Mouse (Mus musculus): ENCODE results near the gene Ncan. TPM values are rescaled to one million over a fixed set of nuclear protein-coding genes. Genes with fewer than 3 reads are reported as not detected.

Gene Ncan
- polyA plus RNA-seq, 1 experiment from 2014 or later, result 0.03 TPM

DNA sequence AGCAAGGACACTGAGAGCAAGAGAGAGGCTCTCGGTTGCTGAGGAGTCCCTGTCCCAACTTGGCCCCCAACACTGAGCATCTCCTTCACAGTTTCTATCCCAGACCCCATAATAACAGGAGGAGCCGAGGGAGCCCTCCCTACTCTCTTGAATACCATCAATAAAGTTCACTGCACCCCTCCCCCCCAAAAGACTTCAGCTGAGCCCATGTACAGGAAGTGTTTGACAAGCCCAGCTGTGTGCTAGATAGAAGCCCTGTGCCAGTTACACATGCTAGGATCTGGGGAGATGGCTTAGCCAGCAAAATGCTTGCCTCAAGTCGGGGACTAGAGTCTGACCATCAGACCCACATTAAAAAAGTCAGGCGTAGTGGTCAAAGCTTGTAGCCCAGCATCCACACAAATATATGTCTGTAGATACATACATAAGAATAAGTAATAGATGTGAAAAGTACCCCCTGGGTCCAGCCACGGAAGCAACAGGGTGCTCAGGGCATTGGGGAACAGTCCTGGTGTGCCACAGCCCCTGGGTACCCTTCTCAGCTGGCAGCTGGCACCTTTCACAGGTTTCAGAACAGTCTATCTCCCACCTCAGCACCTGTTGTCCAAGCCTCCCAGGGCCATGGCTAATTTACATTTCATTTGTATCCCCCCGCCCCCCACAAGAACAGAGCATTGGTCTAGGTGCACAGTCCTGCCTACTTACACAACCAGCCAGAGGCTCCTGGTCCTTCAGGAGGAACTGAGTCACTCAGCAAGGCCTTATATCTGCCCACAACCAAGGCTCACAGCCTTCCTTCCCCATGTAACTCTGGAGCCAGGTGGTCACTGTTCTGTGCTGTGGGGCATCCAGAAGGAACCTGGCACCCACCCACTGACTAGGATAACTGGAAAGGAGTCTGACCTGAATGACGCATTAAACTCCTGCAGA is 27.3 kb upstream of the Ncan start:
- Histone ChIP-seq H3K4me1 (replicated peaks) (peaks cover 18% of the 10 kb centered on the region), H3K27ac (replicated peaks) (no peak overlapping the region), H3K4me3 (replicated peaks) (no peak overlapping the region), H3K36me3 (replicated peaks) (peaks cover 35% of the 10 kb centered on the region), H3K9me3 (replicated peaks) (no peaks in the 10 kb centered on the region), H3K4me2 (no peak overlapping the region), H3K27me3 (peaks cover 8% of the 10 kb centered on the region), H3K9ac (no peak overlapping the region)
- ATAC-seq (ENCODE audit: insufficient read depth), result no peak
- 53% methylated on average over 7 of the region's 7 CpGs for WGBS (ENCODE audit: insufficient replicate concordance)

DNA sequence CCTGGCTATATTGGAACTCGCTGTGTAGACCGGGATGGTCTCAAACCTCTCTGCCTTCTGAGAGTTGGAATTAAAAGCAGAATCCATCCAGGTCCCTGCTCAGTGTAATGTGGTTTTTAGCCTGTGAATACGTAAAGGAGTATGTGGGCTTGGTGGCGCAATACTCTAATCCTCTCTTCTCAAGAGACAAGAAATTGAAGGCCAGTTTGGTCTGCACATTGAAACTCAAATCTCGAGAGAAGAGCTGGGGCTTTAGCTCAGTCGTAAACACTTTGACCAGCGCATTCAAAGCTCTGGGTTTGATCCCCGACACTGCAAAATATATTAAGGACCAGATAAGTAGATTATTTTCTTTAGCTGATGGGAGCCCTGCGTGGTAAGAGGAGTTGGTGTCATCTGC is 19.3 kb upstream of the Ncan start:
- H3K4me2 ChIP-seq, result peak overlapping the region; percentile 80
- peaks cover 47% of the 10 kb centered on the region for H3K36me3 ChIP-seq (replicated peaks)
- no peaks in the 10 kb centered on the region for H3K9me3 ChIP-seq (replicated peaks)
- peak overlapping the region; percentile 77 for H3K4me3 ChIP-seq (replicated peaks)
- no peak for ATAC-seq (ENCODE audit: insufficient read depth)
- peaks cover 25% of the 10 kb centered on the region for H3K4me1 ChIP-seq (replicated peaks)
- WGBS (ENCODE audit: insufficient replicate concordance), result 6% methylated on average over 9 of the region's 9 CpGs
- peak overlapping the region; percentile 73 for H3K9ac ChIP-seq
- peak overlapping the region; percentile 93 for H3K27ac ChIP-seq (replicated peaks)
- H3K27me3 ChIP-seq, result no peaks in the 10 kb centered on the region

DNA sequence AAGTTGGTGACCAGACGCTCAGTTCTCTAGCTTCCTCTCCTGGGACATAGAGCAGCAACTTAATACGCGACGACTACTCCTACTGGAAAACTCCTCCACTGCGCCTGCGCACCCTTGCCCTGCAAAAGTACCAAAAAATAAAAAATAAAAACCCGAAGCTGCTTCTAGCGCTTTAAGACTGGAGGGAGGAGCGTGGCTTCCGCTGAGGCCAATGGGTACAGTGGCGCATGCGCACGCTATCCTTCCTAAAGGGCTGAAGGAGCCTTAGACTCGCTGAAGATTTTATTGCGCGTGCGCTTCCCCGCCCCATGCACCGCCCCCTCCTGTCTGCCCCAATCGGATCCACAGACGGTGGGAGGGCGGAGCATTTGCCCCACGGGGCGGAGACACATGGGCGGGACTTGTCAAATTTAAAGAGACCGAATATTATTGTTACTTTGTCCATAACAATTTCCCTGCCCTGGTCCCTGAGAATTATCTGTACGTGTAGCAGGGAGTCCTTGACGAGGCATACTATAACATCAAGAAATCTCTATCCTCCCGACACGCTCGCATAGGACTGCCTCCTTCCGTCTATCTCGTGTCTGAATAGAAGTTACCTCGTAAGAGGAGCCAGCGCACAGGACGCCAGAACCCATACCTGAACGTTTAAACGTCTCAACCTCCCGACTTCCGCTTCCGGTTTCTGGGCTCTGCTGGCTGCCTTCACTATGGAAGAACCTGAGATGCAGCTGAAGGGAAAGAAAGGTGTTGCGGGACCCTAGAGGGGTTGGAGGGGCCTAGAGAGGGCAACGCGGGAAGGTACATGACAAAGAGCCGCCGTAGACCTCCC is 18.6 kb upstream of the Ncan start, which contains the start of the genes Rfxank, Borcs8 and Mef2b:
Gene Rfxank, minus strand, starts transcription at position 129 of the 832 bp plus-strand sequence.
Gene Borcs8, plus strand, starts transcription at position 474 of the 832 bp plus-strand sequence.
Gene Mef2b, plus strand, starts transcription at position 686 of the 832 bp plus-strand sequence.
- Histone ChIP-seq H3K9me3 (replicated peaks) (no peaks in the 10 kb centered on the region), H3K4me1 (replicated peaks) (peaks cover 26% of the 10 kb centered on the region), H3K27me3 (no peaks in the 10 kb centered on the region), H3K4me3 (replicated peaks) (peak within 1 kb of the TSS; percentile 77), H3K4me2 (peak within 1 kb of the TSS; percentile 80), H3K27ac (replicated peaks) (peak within 1 kb of the TSS; percentile 93), H3K9ac (peak within 1 kb of the TSS; percentile 73), H3K36me3 (replicated peaks) (peaks cover 47% of the 10 kb centered on the region)
- ATAC-seq (ENCODE audit: insufficient read depth), result peak; percentile 95
- under 1% methylated on average over 46 of the region's 46 CpGs for WGBS (ENCODE audit: insufficient replicate concordance)

DNA sequence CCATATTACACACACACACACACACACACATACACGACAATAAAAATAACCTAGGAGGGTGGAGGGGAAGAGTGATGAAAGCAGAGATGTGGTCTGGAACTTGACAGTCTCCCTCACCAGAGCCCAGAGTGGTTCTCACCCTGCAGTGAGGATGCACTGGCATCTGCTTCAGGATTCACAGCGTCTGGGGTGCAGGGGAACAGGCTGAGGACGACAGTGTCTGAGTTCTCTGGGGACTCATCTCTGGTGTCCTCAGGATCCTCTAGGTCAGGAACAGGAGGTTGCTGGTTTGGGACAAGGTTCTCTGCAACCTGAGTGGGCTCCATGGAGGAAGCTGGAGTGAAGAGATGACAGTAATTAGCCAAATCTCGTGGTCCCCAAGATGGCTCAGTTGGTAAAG is 17.2 kb upstream of the Ncan start:
- no peak overlapping the region for H3K27ac ChIP-seq (replicated peaks)
- peaks cover 51% of the 10 kb centered on the region for H3K36me3 ChIP-seq (replicated peaks)
- no peaks in the 10 kb centered on the region for H3K27me3 ChIP-seq
- peak overlapping the region; percentile 80 for H3K4me2 ChIP-seq
- 71% methylated on average over 4 of the region's 4 CpGs for WGBS (ENCODE audit: insufficient replicate concordance)
- H3K9me3 ChIP-seq (replicated peaks), result no peaks in the 10 kb centered on the region
- H3K9ac ChIP-seq, result peak overlapping the region; percentile 67; the same call in 1 of the 2 replicates
- H3K4me3 ChIP-seq (replicated peaks), result peak overlapping the region; percentile 77
- H3K4me1 ChIP-seq (replicated peaks), result peaks cover 38% of the 10 kb centered on the region
- ATAC-seq (ENCODE audit: insufficient read depth), result no peak

DNA sequence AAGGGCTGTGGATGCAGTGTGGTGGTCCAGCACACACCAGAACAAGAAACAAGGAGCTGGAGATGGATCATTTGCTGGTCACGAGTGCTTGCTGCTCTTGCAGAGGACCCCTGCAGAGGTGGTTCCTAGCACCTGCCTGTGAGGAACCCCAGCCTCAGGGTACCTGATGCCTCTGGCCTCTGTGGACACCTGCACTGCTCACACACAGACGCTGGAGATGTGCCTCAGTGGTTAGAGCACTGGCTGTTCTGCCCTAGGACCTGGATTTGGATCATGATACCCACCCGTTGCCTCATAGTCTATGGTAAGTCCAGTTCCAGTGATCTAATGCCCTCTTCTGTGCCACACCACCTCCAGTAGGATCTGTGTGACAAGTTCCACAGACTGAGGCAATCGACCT is 15.9 kb upstream of the Ncan start:
- Histone ChIP-seq H3K27ac (replicated peaks) (no peak overlapping the region), H3K9ac (no peak overlapping the region), H3K27me3 (no peaks in the 10 kb centered on the region), H3K4me2 (no peak overlapping the region), H3K9me3 (replicated peaks) (no peaks in the 10 kb centered on the region), H3K36me3 (replicated peaks) (peaks cover 45% of the 10 kb centered on the region), H3K4me1 (replicated peaks) (peaks cover 50% of the 10 kb centered on the region), H3K4me3 (replicated peaks) (no peak overlapping the region)
- ATAC-seq (ENCODE audit: insufficient read depth), result no peak
- 73% methylated on average over 4 of the region's 4 CpGs for WGBS (ENCODE audit: insufficient replicate concordance)

DNA sequence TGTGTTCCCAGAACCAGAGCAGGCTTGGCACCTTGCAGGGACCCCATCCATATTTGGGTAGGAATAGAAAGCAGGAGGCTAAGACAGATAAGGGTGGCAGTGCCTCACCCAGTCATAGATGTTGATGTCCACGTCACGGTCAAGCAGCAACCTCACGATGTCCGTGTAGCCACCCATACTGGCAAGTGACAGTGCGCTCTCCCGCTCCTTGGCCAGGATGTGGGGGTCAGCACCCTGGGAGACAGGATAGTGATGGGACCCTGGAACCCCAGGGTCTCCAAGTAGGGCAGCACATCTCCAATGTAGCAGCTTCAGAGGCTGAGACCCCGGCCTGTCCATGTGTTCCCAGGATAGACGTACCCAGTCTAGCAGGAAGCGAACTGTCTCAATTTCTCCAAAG is 14.3 kb upstream of the Ncan start:
- Histone ChIP-seq H3K4me3 (replicated peaks) (no peak overlapping the region), H3K4me2 (no peak overlapping the region), H3K9ac (no peak overlapping the region), H3K27me3 (no peaks in the 10 kb centered on the region), H3K4me1 (replicated peaks) (peaks cover 47% of the 10 kb centered on the region), H3K36me3 (replicated peaks) (peaks cover 45% of the 10 kb centered on the region), H3K27ac (replicated peaks) (no peak overlapping the region), H3K9me3 (replicated peaks) (no peaks in the 10 kb centered on the region)
- ATAC-seq (ENCODE audit: insufficient read depth), result no peak
- 69% methylated on average over 9 of the region's 9 CpGs for WGBS (ENCODE audit: insufficient replicate concordance)

DNA sequence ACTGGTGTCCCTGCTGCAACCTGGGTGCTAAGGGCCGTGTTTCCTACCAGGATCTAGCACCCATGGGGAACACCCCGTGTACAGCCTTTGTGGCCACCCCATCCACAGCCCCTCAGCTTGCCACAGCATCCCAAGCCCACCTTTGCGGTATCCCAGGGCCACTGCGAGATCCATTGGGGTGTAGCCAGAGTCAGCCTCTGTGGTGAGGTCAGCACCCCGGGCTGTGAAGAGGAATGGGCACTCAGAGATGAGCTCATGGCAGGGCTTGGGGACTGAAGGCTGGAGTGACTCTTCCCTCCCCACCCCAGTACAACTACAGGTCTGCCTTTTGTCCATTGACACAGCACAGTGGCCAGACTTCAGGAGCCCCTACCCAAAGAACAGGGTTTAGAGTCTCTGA is 13.4 kb upstream of the Ncan start:
- no peak overlapping the region for H3K4me2 ChIP-seq
- H3K27me3 ChIP-seq, result no peaks in the 10 kb centered on the region
- peaks cover 55% of the 10 kb centered on the region for H3K4me1 ChIP-seq (replicated peaks)
- H3K9ac ChIP-seq, result no peak overlapping the region
- H3K36me3 ChIP-seq (replicated peaks), result peaks cover 45% of the 10 kb centered on the region
- ATAC-seq (ENCODE audit: insufficient read depth), result no peak
- H3K4me3 ChIP-seq (replicated peaks), result no peak overlapping the region
- 78% methylated on average over 5 of the region's 5 CpGs for WGBS (ENCODE audit: insufficient replicate concordance)
- no peaks in the 10 kb centered on the region for H3K9me3 ChIP-seq (replicated peaks)
- no peak overlapping the region for H3K27ac ChIP-seq (replicated peaks)

DNA sequence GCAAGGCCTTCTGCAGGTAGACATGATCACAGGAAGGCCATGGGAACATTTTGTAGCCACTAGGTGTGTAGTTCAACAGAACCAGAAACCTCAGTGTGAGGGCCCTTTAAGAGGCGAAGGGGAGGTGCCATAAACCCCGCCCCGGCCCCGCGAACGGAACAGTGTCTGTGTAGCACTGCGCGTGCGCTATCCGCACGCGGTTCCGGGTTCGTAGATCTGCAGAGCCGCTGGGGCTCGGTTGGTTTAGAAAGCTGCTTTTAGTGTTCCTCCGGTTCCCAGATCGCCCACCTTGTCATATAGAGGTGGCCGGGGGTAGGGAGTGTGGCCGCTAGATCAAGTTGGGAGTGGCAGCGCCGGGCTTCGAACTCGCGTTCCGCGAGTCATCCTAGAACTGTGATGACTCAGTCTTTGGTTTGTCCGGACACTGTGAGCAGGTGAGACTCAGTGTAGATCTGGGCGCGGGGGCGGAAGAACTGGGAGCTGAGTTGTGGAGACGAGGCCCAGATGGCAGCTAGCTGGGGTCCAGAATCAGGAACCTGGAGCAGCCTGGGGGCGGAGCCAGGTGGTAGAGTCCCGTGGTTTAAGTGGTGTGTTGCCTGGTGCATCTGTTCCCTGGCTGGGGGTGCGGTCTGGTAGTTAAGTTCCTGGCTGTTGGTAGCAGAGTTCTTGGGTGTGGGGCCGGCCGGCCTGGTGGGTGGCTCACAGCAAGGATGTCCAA is 10.7 kb upstream of the Ncan start, which contains the start of gene Nr2c2ap:
Gene Nr2c2ap, plus strand, starts transcription at position 168 of the 718 bp plus-strand sequence.
- H3K9ac ChIP-seq, result peak within 1 kb of the TSS; percentile 52
- H3K4me2 ChIP-seq, result peak within 1 kb of the TSS; percentile 87
- WGBS (ENCODE audit: insufficient replicate concordance), result 1% methylated on average over 37 of the region's 37 CpGs
- peak within 1 kb of the TSS; percentile 63 for H3K27ac ChIP-seq (replicated peaks)
- H3K9me3 ChIP-seq (replicated peaks), result no peaks in the 10 kb centered on the region
- ATAC-seq (ENCODE audit: insufficient read depth), result peak; percentile 82
- peak within 1 kb of the TSS; percentile 79 for H3K4me3 ChIP-seq (replicated peaks)
- peaks cover 40% of the 10 kb centered on the region for H3K36me3 ChIP-seq (replicated peaks)
- H3K27me3 ChIP-seq, result no peaks in the 10 kb centered on the region
- peaks cover 43% of the 10 kb centered on the region for H3K4me1 ChIP-seq (replicated peaks)

DNA sequence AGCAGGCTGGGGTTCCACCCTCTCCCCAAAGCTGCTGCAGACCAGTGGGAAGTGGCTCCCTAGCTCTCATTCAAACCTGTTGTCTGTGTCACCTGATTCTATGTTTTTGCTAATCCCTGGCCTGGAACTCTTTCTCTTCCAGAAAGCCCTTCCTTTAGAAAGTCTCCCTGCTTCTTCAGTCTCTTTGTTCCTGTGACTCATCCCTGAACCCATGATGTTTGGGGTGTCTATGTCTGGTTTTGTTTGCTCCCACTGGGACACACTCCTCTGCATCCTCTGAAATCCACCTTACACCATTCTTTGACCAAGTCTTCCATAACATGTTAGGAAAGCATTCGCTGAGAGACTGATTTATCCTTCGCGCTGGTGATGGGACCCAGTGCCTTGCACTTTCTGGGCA is 9.4 kb upstream of the Ncan start:
- H3K27me3 ChIP-seq, result peaks cover 11% of the 10 kb centered on the region
- no peak overlapping the region for H3K27ac ChIP-seq (replicated peaks)
- no peaks in the 10 kb centered on the region for H3K9me3 ChIP-seq (replicated peaks)
- WGBS (ENCODE audit: insufficient replicate concordance), result 77% methylated on average over 3 of the region's 3 CpGs
- no peak overlapping the region for H3K9ac ChIP-seq
- no peak overlapping the region for H3K4me2 ChIP-seq
- H3K4me3 ChIP-seq (replicated peaks), result no peak overlapping the region
- ATAC-seq (ENCODE audit: insufficient read depth), result no peak
- H3K4me1 ChIP-seq (replicated peaks), result peaks cover 43% of the 10 kb centered on the region
- peaks cover 27% of the 10 kb centered on the region for H3K36me3 ChIP-seq (replicated peaks)

DNA sequence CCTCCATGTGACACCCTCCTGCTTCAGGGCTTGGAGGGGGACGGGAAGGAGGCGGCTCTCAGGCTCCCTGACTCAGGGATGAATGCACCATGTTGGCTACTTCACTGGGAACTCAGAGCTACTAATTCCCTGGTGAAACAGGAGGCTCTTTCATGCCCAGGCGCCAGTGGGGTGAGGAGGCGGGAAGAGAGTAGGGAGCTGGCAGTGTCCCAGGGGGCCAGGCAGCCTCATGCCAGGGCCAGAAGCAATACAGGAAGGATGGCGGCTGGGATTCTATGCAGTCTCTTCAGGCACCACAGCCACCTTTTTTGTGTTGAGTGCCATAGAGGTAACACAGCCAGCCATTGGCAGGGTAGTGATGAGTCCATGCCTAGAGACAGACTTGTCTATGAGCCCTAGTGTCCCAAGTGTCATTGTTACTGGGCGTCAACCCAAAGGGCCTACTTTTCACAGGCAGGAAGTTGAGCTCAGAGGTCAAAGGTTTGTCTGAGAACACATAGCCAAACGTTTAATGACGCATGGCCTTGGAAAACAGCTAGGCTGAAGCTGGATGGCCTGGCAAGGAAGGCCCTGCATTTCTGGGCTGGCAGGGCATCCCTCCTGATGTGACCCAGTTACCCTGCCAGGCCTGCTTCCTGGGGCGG is 8.8 kb upstream of the Ncan start:
- Histone ChIP-seq H3K4me2 (no peak overlapping the region), H3K27ac (replicated peaks) (no peak overlapping the region), H3K27me3 (peaks cover 16% of the 10 kb centered on the region), H3K4me1 (replicated peaks) (peaks cover 43% of the 10 kb centered on the region), H3K9ac (no peak overlapping the region), H3K4me3 (replicated peaks) (no peak overlapping the region), H3K9me3 (replicated peaks) (no peaks in the 10 kb centered on the region), H3K36me3 (replicated peaks) (peaks cover 21% of the 10 kb centered on the region)
- WGBS (ENCODE audit: insufficient replicate concordance), result 62% methylated on average over 9 of the region's 9 CpGs
- ATAC-seq (ENCODE audit: insufficient read depth), result no peak
